Mouse (Mus musculus) midbrain, embryonic 15.5 days (tissue): ENCODE data around the gene Mgst3. TPM values are rescaled to one million over a fixed set of nuclear protein-coding genes. Genes with fewer than 3 reads are reported as not detected.
A peak's percentile ranks its signal among the peaks of the same experiment; 100 is the strongest.
"Not testable (repeated sequence)": the region's sequence is repeated elsewhere in the genome, so short reads cannot be mapped to it uniquely, and the experiment has no call there.

ENCODE experiments used
- ATAC-seq: fragments of 200-750 bp; cut with Nextera tagmentation; replicated peaks from 2 replicates; pipeline ENCODE4 v1.8.0; 2017; ENCODE audit warnings: moderate TSS enrichment
- H3K27ac ChIP-seq: fragments of 300-500 bp; sonication (generic); 2 replicates; pipeline ENCODE4 v1.5.1; 2015; ENCODE audit warnings: mild to moderate bottlenecking, inconsistent platforms
- H3K27me3 ChIP-seq: fragments of 300-500 bp; sonication (generic); replicated peaks from 2 replicates; pipeline ENCODE4 v1.6.1; 2015; ENCODE audit warnings: inconsistent platforms
- H3K36me3 ChIP-seq: fragments of 300-500 bp; sonication (generic); replicated peaks from 2 replicates; pipeline ENCODE4 v1.6.1; 2015; ENCODE audit warnings: inconsistent platforms
- H3K4me1 ChIP-seq: fragments of 300-500 bp; sonication (generic); 2 replicates; pipeline ENCODE4 v1.6.1; 2015; ENCODE audit warnings: inconsistent platforms
- H3K4me2 ChIP-seq: fragments of 300-500 bp; sonication (generic); 2 replicates; pipeline ENCODE4 v1.6.1; 2015; ENCODE audit warnings: inconsistent platforms, mild to moderate bottlenecking, moderate library complexity
- H3K4me3 ChIP-seq: fragments of 300-500 bp; sonication (generic); 2 replicates; pipeline ENCODE4 v1.5.1; 2015; ENCODE audit warnings: mild to moderate bottlenecking, inconsistent platforms
- H3K9ac ChIP-seq: fragments of 300-500 bp; sonication (generic); 2 replicates; pipeline ENCODE4 v1.6.1; 2015; ENCODE audit warnings: mild to moderate bottlenecking, inconsistent platforms
- H3K9me3 ChIP-seq: fragments of 300-500 bp; sonication (generic); 2 replicates; pipeline ENCODE4 v1.6.1; 2016; ENCODE audit warnings: inconsistent platforms
- WGBS: fragments of 180-500 bp; shearing (Covaris S2); methylation state at CpG from one replicate; pipeline ENCODE4 v1.1.7; 2015; ENCODE audit warnings: mixed read lengths; 5-methylcytosine and 5-hydroxymethylcytosine counted together
- polyA plus RNA-seq: library from polyadenylated mRNA; unstranded; fragments of >200 nt; fragmentation: Nextera tagmentation; extraction: Ambion mirVana; gene quantifications from 2 replicates; pipeline ENCODE4 v1.2.1, GENCODE M21; 2015

The Mgst3 gene
- polyA plus RNA-seq, 1 experiment from 2014 or later = 138 TPM

DNA sequence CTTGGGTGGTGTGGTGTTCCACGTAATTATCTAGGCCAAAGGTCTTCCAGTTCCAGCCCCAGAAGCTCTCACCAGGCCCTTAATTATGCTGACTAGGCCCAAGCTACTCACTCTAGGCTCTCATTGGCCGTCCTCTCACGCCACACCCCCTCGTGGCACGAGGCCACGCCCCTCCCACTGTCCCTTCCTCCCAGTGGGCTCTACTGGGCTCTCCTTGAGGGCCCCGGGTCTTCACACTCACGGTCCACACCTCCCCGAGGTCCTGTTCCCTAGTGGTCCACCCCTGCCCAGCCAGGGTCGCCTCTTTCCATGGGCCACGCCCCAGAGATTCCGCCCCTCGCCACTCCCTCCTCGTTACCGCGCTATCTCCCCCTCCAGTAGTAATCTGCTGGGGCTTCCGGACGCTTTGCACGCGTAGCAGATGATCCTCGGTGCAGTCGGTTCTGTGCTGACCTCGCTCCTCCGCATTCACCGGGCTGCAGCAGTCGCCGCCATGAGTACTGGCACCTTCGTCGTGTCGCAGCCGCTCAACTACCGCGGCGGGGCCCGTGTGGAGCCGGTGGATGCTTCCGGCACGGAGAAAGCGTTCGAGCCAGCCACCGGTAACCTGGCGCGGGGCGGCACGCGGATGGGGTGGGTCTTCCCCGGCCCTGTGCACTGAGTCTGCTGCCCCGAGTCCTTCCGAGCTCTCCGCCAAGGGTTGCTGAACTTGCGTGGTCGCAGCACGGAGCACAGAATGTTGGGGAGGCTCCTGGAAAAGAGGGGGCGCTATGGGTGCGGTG lies 43.6 kb downstream of the Mgst3 start, which contains the start of gene Aldh9a1:
Gene Aldh9a1 (plus strand): TSS at position 177 of the 782 bp plus-strand sequence.
- Histone ChIP-seq H3K4me3 (peak within 1 kb of the TSS; percentile 81), H3K9ac (peak within 1 kb of the TSS; percentile 77), H3K4me1 (peaks cover 12% of the 10 kb centered on the region; the same call in 1 of the 2 replicates), H3K36me3 (0 out of 2 replicates have a peak, but pooled peaks cover under 1% of the 10 kb centered on the region), H3K27me3 (no peaks in the 10 kb centered on the region), H3K9me3 (no peaks in the 10 kb centered on the region), H3K27ac (peak within 1 kb of the TSS; percentile 82), H3K4me2 (peak within 1 kb of the TSS; percentile 84)
- WGBS = under 1% methylated on average over 54 of the region's 55 CpGs
- ATAC-seq = peak; percentile 98

DNA sequence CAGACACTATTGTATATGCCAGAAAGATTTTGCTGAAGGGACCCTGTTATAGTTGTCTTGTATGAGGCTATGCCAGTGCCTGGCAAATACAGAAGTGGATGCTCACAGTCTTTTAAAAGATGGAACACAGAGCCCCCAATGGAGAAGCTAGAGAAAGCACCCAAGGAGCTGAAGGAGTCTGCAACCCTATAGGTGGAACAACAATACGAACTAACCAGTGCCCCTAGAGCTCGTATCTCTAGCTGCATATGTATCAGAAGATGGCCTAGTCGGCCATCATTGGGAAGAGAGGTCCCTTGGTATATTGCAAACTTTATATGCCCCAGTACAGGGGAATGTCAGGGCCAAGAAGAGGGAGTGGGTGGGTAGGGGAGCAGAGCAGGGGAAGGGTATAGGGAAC lies 44.4 kb downstream of the Mgst3 start:
- H3K27ac ChIP-seq, H3K36me3 ChIP-seq, H3K27me3 ChIP-seq, H3K4me2 ChIP-seq, H3K4me3 ChIP-seq, H3K9me3 ChIP-seq, H3K9ac ChIP-seq, ATAC-seq: not testable (repeated sequence)
- peaks cover 12% of the 10 kb centered on the region; the same call in 1 of the 2 replicates for H3K4me1 ChIP-seq
- WGBS = 59% methylated on average over 3 of the region's 3 CpGs

DNA sequence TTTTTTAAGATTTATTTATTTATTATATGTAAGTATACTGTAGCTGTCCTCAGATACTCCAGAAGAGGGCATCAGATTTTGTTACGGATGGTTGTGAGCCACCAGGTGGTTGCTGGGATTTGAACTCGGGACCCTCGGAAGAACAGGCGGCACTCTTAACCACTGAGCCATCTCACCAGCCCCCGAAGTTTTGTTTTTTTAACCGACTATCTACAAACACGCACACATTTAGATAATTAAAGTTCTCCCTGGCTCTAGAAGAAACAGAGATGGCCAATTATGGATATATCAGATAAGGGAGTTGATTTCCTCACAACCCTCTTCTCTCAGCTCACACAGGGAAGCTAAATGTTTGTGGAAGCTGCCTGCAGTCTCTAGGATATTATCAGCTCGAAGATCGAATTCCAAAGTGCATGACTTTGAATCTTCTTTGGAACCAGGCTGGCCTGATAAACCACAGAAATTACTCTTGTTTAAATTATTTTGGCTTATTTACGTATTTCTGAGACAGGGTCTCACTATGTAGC lies 47.6 kb downstream of the Mgst3 start:
- H3K27me3 ChIP-seq, H3K9me3 ChIP-seq, ATAC-seq, H3K9ac ChIP-seq, H3K27ac ChIP-seq, H3K4me3 ChIP-seq, H3K36me3 ChIP-seq, H3K4me2 ChIP-seq: not testable (repeated sequence)
- H3K4me1 ChIP-seq = peaks cover 10% of the 10 kb centered on the region; the same call in 1 of the 2 replicates
- 96% methylated on average over 10 of the region's 10 CpGs for WGBS

DNA sequence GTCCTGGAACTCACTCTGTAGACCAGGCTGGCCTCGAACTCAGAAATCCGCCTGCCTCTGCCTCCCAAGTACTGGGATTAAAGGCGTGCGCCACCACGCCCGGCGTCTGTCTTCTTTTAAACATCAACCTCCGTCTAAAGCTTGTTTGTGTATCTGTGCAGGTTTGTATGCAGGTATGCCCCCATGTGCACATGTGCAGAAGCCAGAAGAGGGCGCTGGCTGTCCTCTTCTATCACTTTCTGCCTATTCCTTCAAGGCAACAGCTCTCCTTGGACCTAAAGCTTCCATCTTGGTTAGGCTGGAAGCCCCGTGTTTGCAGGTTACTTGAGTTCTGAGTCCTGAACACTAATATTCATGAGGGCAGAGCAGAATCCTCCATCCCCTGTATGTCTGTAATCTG lies 50.8 kb downstream of the Mgst3 start:
- Histone ChIP-seq H3K4me1 (peaks cover 8% of the 10 kb centered on the region; the same call in 1 of the 2 replicates), H3K27ac (no peak overlapping the region), H3K9me3 (no peaks in the 10 kb centered on the region), H3K36me3 (no peaks in the 10 kb centered on the region), H3K4me3 (no peak overlapping the region), H3K9ac (no peak overlapping the region), H3K27me3 (peaks cover 6% of the 10 kb centered on the region), H3K4me2 (no peak overlapping the region)
- WGBS = 93% methylated on average over 10 of the region's 10 CpGs
- no peak for ATAC-seq

DNA sequence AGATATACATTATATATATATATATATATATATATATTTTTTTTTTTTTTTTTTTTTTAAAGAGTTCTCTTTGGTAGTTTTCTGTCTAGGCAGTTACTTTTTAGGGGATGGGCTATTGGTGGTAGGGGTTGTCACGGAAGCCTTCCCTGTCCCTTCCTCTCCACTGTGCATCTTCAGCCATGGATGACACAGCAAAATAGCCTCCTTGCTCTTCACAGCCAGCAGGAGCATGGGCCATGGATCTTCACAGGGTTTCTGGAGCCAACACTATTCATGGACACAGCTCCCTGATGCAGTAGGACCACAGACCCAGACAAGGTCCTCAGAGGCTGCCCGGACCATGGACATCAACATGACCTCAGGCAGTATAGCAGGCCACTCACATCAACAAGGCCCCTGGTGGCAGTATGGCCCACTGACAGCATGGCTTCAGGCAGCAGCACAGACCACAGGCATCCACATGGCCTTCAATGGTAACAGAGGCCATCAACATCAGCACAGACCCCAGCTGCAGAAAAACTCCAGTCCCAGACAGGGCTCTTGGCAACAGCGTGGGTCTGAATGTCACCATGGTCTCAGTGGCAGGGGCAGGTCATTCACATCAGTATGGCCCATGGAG lies 52.6 kb downstream of the Mgst3 start:
- H3K4me2 ChIP-seq = no peak overlapping the region; the same call in 1 of the 2 replicates
- H3K9ac ChIP-seq = no peak overlapping the region
- H3K27me3 ChIP-seq = peaks cover 6% of the 10 kb centered on the region
- H3K9me3 ChIP-seq = no peaks in the 10 kb centered on the region
- H3K36me3 ChIP-seq = no peaks in the 10 kb centered on the region
- H3K4me3 ChIP-seq = no peak overlapping the region
- no peak overlapping the region for H3K27ac ChIP-seq
- WGBS = 94% methylated on average over 3 of the region's 3 CpGs
- H3K4me1 ChIP-seq = peaks cover 8% of the 10 kb centered on the region; the same call in 1 of the 2 replicates
- 0 out of 2 replicates have a peak, but pooled peaks have one; percentile 38 for ATAC-seq

DNA sequence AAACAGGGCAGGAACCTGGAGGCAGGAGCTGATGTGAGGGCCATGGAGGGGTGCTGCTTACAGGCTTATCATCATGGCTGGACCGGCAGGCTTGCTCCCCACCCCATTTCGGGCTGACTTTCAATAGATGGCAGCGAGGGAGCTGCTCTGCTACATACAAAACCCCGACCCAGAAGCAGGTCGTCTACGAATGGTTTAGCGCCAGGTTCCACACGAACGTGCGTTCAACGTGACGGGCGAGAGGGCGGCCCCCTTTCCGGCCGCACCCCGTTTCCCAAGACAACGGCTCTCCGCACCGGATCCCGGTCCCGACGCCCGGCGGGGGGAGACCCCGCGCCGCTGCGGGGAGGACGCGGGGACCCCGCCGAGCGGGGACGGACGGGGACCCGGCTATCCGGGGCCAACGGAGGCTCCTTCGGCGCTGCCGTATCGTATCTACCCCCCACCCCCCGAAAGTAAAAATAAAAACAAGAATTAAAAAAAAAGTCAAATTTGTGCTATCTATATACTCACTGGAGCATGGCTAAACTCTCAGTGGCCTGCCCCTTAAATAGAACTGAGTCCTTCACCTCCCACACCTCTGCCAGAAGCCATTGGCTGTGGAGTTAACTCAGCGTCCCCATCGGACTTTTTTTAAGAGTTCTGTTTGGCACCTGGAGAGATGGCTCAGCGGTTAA lies 53.4 kb downstream of the Mgst3 start:
- Histone ChIP-seq H3K27me3 (peaks cover 6% of the 10 kb centered on the region), H3K9me3 (no peaks in the 10 kb centered on the region), H3K4me2 (peak overlapping the region; percentile 82), H3K9ac (peak overlapping the region; percentile 43), H3K27ac (no peak overlapping the region), H3K4me1 (peaks cover 8% of the 10 kb centered on the region; the same call in 1 of the 2 replicates), H3K4me3 (peak overlapping the region; percentile 44), H3K36me3 (no peaks in the 10 kb centered on the region)
- 2% methylated on average over 47 of the region's 47 CpGs for WGBS
- ATAC-seq = peak; percentile 62

DNA sequence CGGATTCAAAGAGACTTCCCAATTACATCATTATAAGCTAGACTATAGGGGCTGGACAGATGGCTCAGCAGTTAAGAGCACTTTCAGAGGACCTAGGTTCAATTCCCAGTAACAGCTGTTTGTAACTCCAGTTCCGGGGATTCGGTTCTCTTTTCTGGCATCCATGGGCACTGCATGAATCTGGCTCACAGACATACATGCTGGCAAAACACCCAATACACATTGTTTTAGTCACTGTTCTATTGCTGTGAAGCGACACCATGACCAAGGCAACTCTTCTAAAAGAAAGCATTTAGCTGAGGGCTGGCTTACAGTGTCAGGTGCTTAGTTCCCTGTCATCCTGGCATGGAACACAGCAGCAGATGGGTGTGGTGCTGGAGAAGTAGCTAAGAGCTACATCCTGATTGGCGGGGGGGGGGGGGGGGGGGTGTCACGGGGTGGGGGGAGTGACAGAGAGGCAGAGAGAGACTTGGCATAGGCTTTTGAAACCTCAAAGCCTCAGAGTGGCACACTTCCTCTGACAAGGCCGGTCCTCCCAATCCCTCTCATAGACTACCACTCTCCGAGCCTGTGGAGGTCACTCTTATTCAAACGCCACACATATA lies 54.4 kb downstream of the Mgst3 start:
- 71% methylated on average over 8 of the region's 9 CpGs for WGBS
- Histone ChIP-seq H3K9ac (no peak overlapping the region), H3K4me3 (no peak overlapping the region), H3K27me3 (peaks cover 6% of the 10 kb centered on the region), H3K27ac (no peak overlapping the region), H3K36me3 (no peaks in the 10 kb centered on the region), H3K4me2 (no peak overlapping the region), H3K4me1 (peaks cover 8% of the 10 kb centered on the region; the same call in 1 of the 2 replicates), H3K9me3 (no peaks in the 10 kb centered on the region)
- no peak for ATAC-seq

DNA sequence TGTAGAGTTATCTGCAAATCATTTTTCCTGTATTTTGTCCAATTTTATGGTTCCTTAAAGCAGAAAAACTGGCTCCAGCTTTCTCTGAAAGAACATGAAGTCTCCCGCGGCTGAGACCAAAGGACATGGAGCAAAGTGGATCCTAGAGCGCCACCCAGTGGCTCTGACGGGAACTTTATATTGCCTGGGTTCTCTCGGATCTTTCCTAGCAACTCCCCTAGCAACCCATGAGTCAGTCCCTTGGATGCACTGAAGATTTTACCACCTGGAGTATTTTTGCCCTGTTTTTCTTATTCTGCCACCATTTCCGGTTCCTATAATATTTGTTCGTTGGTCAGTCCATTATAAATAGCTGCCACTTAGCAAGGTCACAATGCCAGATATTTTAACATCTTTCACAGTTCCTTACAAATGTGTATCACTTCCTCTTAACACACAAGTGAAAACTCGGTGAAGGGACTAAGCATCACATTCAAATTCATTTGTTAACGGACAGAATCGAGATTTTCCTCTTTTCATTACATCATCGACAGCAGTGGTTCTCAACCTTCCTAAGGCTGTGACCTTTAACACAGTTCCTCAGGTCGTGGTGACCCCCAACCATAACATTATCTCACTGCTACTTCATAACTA lies 56.1 kb downstream of the Mgst3 start:
- H3K4me3 ChIP-seq = no peak overlapping the region
- H3K27ac ChIP-seq = no peak overlapping the region
- ATAC-seq = no peak
- no peak overlapping the region for H3K9ac ChIP-seq
- 23% methylated on average over 12 of the region's 12 CpGs for WGBS
- H3K9me3 ChIP-seq = no peaks in the 10 kb centered on the region
- H3K36me3 ChIP-seq = 0 out of 2 replicates have a peak, but pooled peaks cover 4% of the 10 kb centered on the region
- peaks cover 8% of the 10 kb centered on the region; the same call in 1 of the 2 replicates for H3K4me1 ChIP-seq
- H3K27me3 ChIP-seq = peaks cover 6% of the 10 kb centered on the region
- H3K4me2 ChIP-seq = no peak overlapping the region

DNA sequence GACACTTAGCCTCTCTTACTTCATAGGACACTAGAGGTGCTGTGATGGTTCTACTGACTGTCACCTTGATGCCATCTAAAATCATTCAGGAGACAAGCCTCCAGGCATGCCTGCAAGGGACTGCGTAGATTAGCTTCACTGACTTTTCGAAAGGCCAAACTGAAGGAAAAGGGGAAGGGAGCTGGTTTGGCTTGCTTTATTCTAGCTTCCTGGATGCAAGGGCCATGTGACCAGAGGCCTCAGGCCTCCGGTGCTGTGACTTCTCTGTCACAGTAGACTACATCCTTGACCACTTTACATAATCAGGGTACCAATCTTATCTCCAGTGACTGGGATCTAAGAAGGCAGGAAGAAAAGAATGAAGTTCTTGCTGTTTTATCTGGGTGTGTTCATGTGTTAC lies 57.2 kb downstream of the Mgst3 start:
- WGBS = 87% methylated on average over 3 of the region's 3 CpGs
- H3K4me1 ChIP-seq = peaks cover 8% of the 10 kb centered on the region; the same call in 1 of the 2 replicates

DNA sequence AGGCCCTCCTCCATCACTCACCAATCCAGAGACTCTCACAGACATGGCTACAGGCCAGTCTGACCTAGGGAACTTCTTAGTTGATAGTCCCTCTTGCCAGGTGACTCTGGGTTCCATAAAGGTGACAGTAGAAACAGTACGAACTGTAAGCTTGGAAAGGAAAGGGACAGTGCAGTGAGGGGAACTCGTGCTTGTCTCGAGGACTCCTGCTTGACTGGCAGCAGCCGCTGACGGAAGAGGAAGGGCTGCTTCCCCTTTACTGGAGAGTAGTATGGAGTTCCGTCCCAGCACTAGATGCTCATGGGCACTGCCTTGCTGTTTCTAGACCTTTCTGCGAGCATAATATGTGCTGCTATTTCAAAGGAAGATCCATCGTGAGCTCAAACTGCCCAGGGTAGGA lies 62.5 kb downstream of the Mgst3 start:
- Histone ChIP-seq H3K27ac (no peak overlapping the region), H3K9ac (no peak overlapping the region), H3K36me3 (peaks cover 29% of the 10 kb centered on the region), H3K9me3 (no peaks in the 10 kb centered on the region), H3K4me3 (no peak overlapping the region), H3K4me1 (no peaks in the 10 kb centered on the region), H3K4me2 (no peak overlapping the region), H3K27me3 (no peaks in the 10 kb centered on the region)
- 93% methylated on average over 8 of the region's 8 CpGs for WGBS
- ATAC-seq = no peak

More for the DNA sequence above, 57.2 kb downstream of the Mgst3 start:
- no peak for ATAC-seq
- Histone ChIP-seq H3K27me3 (peaks cover 4% of the 10 kb centered on the region), H3K4me2 (no peak overlapping the region), H3K9me3 (no peaks in the 10 kb centered on the region), H3K27ac (no peak overlapping the region), H3K4me3 (no peak overlapping the region), H3K9ac (no peak overlapping the region), H3K36me3 (0 out of 2 replicates have a peak, but pooled peaks cover 8% of the 10 kb centered on the region)

DNA sequence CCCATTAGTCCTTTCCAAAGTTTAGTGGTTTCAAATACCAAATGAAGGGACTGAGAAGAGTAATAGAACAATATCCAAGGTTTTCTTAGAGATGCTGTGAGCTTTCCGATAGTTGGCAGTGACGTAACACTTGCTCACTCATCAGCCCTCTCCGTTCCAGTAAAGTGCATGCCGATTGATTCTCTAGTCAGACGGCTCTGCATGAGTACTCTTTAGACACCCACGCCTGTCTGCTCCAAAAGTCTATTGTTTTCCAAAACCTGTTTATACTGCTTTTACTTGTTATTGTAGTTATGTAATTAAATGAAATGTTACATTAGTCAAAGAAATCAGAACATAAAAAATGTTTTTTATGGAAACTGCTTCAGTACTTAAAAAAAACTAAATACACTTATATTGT lies 64.9 kb downstream of the Mgst3 start:
- Histone ChIP-seq H3K4me2 (no peak overlapping the region), H3K36me3 (peaks cover 34% of the 10 kb centered on the region), H3K9ac (no peak overlapping the region), H3K4me1 (no peaks in the 10 kb centered on the region), H3K9me3 (no peaks in the 10 kb centered on the region), H3K4me3 (no peak overlapping the region), H3K27ac (no peak overlapping the region), H3K27me3 (no peaks in the 10 kb centered on the region)
- 87% methylated on average over 6 of the region's 6 CpGs for WGBS
- no peak for ATAC-seq
